Mouse (Mus musculus) erythroblast, embryonic 14.5 days (primary cell): ENCODE measurements around the gene Rhbdl1.

Experiments used
- GATA1 ChIP-seq: IDR thresholded peaks from 2 replicates; pipeline ENCODE4 v1.6.1; 2012; ENCODE audit warnings: low read length, inconsistent platforms, mixed read lengths
- TAL1 ChIP-seq: IDR thresholded peaks from 3 replicates; pipeline ENCODE4 v1.6.1; 2012; ENCODE audit warnings: low read length, inconsistent platforms, mixed read lengths

DNA sequence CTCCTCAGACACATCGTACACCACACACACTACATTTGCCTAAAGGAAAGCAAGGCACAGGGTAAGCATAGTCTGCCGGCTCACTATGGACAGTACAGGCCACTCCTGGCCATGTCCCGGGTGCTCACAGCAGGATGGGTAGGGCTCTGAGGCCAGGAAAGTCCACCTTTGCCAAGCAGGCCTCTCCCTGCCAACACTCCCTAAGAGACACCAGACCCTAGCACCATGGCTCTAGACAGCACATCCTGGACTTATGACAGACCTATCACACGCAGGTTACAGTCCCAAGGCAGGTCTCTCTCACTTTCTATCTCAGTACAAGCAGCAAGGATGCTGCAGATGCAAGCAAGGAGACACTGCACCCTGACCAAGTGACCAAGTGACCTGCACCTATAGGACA lies 6.0 kb upstream of the Rhbdl1 start:
- no peak for TF ChIP-seq TAL1
- no peak for TF ChIP-seq GATA1
